19 mouse cellular contexts compared by ENCODE assay signal in the genomic region with DNA sequence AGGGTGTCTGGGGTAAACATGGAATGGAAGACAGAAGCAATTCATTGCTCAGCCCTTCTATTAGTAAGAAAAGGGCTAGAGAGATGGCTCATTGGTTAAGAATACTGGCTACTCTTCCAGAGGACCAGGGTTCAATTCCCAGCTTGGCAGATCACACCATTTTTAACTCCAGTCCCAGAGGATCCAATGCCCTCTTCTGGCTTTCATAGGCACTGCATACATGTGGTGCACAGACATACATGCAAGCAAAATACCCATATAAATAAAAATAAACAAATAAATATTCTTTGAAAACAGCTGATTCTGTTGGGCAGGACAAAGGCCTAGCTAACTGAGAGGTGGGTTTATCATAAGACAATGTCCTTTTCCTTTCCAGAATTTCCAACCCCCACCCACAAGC. TPM values are rescaled to one million over a fixed set of nuclear protein-coding genes. Genes with fewer than 3 reads are reported as not detected.
DNase-seq lines count a peak whose midpoint lies in the region; ATAC-seq and TF ChIP-seq lines count a peak whose summit lies in the region.
"Had no signal": no experiment of that assay in that cellular context is flagged by ENCODE, and none has a peak within 500 bp of the region (broad histone marks: within the 10 kb centered on the region; RNA-seq: fewer than 3 reads in every experiment).

No protein-coding gene starts in this region.

- no peaks in the 10 kb centered on the region for H3K27me3 ChIP-seq in E14TG2a.4 (ENCODE audit: insufficient read depth, low read length)
- no peaks in the 10 kb centered on the region for H3K27me3 ChIP-seq in forebrain, embryonic 12.5 days
- H3K27me3 ChIP-seq: limb, embryonic 15.5 days; lung, embryonic 15.5 days; midbrain, embryonic 12.5 days had no signal

- TF ChIP-seq CTCF in layer of hippocampus, adult 2 months (conservative IDR thresholded peaks at IDR 0.05), result peak; percentile 51
- TF ChIP-seq CTCF in E14TG2a.4 (conservative IDR thresholded peaks at IDR 0.05; ENCODE audit: low read length), result peak; percentile 58

- no peak for DNase-seq in layer of hippocampus, adult 2 months (ENCODE audit: low spot score in 2 of 2)
- DNase-seq in layer of hippocampus, adult 8-10 months (ENCODE audit: low spot score in 2 of 2), result no peak
- DNase-seq in 3T3-L1 (ENCODE audit: low read depth, low spot score), result peak; percentile 25
- peak; percentile 36 for DNase-seq in R1 (ENCODE audit: low read depth, low spot score)
- DNase-seq: adrenal gland, postnatal 10 days; cerebellum, adult 11 months; cerebellum, postnatal 14 days; gastrocnemius, postnatal 10 days; layer of hippocampus, postnatal 36 days; right cerebral cortex, postnatal 25 days; thymus, adult 18-20 months; thymus, postnatal 4 days had no signal

- H3K4me3 ChIP-seq in layer of hippocampus, adult 2 months, result no peak overlapping the region
- H3K4me3 ChIP-seq in E14TG2a.4 (replicated peaks; ENCODE audit: low read length), result 0 out of 2 replicates have a peak overlapping the region, but pooled peaks have one; percentile 5
- H3K4me3 ChIP-seq in forebrain, embryonic 12.5 days (replicated peaks), result no peak overlapping the region
- H3K4me3 ChIP-seq: limb, embryonic 15.5 days; lung, embryonic 15.5 days; midbrain, embryonic 12.5 days had no signal

- H3K9me3 ChIP-seq in E14TG2a.4 (ENCODE audit: low read length), result peaks cover 6% of the 10 kb centered on the region
- H3K9me3 ChIP-seq in forebrain, embryonic 12.5 days, result no peaks in the 10 kb centered on the region
- H3K9me3 ChIP-seq: limb, embryonic 15.5 days; lung, embryonic 15.5 days; midbrain, embryonic 12.5 days had no signal

- no peak for ATAC-seq in erythroid progenitor cell, adult 5-6 weeks (replicated peaks; ENCODE audit: low FRiP score, poor library complexity, severe bottlenecking)
- ATAC-seq in forebrain, embryonic 12.5 days (ENCODE audit: low FRiP score), result no peak
- ATAC-seq: activated CD4-positive, CD25-positive, alpha-beta regulatory T cell, adult 4 months had no signal

- H3K4me2 ChIP-seq in forebrain, embryonic 12.5 days, result no peak overlapping the region
- H3K4me2 ChIP-seq: limb, embryonic 15.5 days; lung, embryonic 15.5 days; midbrain, embryonic 12.5 days had no signal

- H3K36me3 ChIP-seq in E14TG2a.4 (ENCODE audit: insufficient read depth, low read length), result peaks cover 71% of the 10 kb centered on the region
- H3K36me3 ChIP-seq in forebrain, embryonic 12.5 days (replicated peaks), result peaks cover 82% of the 10 kb centered on the region

- no peak overlapping the region for H3K9ac ChIP-seq in forebrain, embryonic 12.5 days
- H3K9ac ChIP-seq: limb, embryonic 15.5 days; lung, embryonic 15.5 days; midbrain, embryonic 12.5 days had no signal

- peaks cover 43% of the 10 kb centered on the region for H3K4me1 ChIP-seq in E14TG2a.4 (replicated peaks; ENCODE audit: low read depth, low read length)
- H3K4me1 ChIP-seq in forebrain, embryonic 12.5 days, result no peaks in the 10 kb centered on the region
- H3K4me1 ChIP-seq: limb, embryonic 15.5 days; lung, embryonic 15.5 days; midbrain, embryonic 12.5 days had no signal

- H3K27ac ChIP-seq in layer of hippocampus, adult 2 months, result no peak overlapping the region
- H3K27ac ChIP-seq in forebrain, embryonic 12.5 days, result no peak overlapping the region
- H3K27ac ChIP-seq: limb, embryonic 15.5 days; lung, embryonic 15.5 days; midbrain, embryonic 12.5 days had no signal

RNA-seq across cellular contexts. Expression of a gene that starts 40.5 kb away (rescaled TPM):
- total RNA-seq in layer of hippocampus, adult 2 months (2021), result 10 to 100 TPM; 30.9 to 32.6 TPM
- 10 to 100 TPM; 24.0 to 27.2 (median 24.9) TPM for total RNA-seq in layer of hippocampus, adult 8-10 months (2022)
- total RNA-seq in erythroid progenitor cell, adult 5-6 weeks (2015; ENCODE audit: low replicate concordance), result 258 and 271 TPM in 2 replicates
- 377 and 447 TPM in 2 replicates for total RNA-seq in erythroid progenitor cell, adult 5-6 weeks (2017; ENCODE audit: low replicate concordance)
- 161 and 162 TPM in 2 replicates for polyA plus RNA-seq in forebrain, embryonic 12.5 days (2016; fragmentation: Nextera tagmentation; extraction: Ambion mirVana)

RNA-seq across cellular contexts. Expression of a gene that starts 40.6 kb away (rescaled TPM):
- total RNA-seq in layer of hippocampus, adult 2 months (2021), result 100 to 1,000 TPM; 134 to 138 TPM
- total RNA-seq in layer of hippocampus, adult 8-10 months (2022), result 100 to 1,000 TPM; 119 to 156 (median 140) TPM
- 62.9 and 82.9 TPM in 2 replicates for total RNA-seq in erythroid progenitor cell, adult 5-6 weeks (2015; ENCODE audit: low replicate concordance)
- total RNA-seq in erythroid progenitor cell, adult 5-6 weeks (2017; ENCODE audit: low replicate concordance), result 53.7 and 56.2 TPM in 2 replicates
- polyA plus RNA-seq in forebrain, embryonic 12.5 days (2016; fragmentation: Nextera tagmentation; extraction: Ambion mirVana), result 15.3 and 15.5 TPM in 2 replicates

Comparison
In these comparisons a context has a peak if more than half of its experiments do, and no peak if none do; other contexts are left out.
1. DNase-seq: peak in 3T3-L1 (single experiment) and R1 (single experiment); none in layer of hippocampus, adult 2 months (0 of 2) and layer of hippocampus, adult 8-10 months (0 of 2).
2. RNA of a gene that starts 40.5 kb away (total RNA-seq): 258 to 447 TPM in erythroid progenitor cell, adult 5-6 weeks; 30.9 to 32.6 TPM in layer of hippocampus, adult 2 months and 24.0 to 27.2 TPM in layer of hippocampus, adult 8-10 months; every median in the first group is over 4 times any median in the second.